Mouse (Mus musculus) lung, postnatal 0 days (tissue): ENCODE measurements around the gene Klhdc4.

Experiments
- CTCF ChIP-seq: IDR thresholded peaks from 2 replicates; pipeline ENCODE4 v1.5.1; 2016; ENCODE audit warnings: antibody characterized with exemption, mild to moderate bottlenecking
- EP300 ChIP-seq: IDR thresholded peaks from 2 replicates; pipeline ENCODE4 v1.6.1; 2016; ENCODE audit warnings: antibody characterized with exemption, mild to moderate bottlenecking, control low read depth

DNA sequence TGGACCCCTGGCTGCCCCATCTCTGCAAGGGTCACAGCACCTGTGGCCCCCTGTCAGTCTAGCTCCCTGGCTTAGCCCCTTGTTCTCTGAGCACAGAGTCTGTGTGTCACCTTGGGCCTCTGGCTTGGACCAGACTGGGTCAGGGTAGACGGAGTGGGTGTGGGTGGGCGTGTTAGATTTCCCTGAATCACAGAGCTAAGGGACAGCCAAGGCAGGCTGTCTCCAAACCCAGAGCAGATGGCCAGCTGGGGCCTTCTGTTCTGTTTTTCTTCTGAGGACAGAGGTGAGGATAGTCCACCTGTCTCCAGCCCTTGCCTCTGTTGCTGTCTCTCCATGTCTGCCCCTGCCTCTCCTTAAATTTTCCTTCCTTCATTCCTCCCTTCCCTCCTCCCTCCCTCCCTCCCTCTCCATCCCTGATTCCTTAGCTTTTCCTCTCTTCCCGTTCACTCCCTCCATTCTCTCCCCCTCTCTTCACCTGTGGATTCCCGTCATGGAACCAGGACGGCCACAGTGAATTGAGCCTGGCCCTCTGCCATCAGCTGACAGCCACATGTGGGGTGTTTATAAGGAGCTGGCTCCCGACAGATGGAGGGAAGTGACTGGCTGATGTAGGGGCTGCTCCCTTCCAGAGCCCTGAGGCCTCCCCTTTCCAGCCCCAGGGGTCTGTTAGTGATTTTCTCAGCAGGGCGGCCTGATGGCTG is 66.2 kb downstream of the Klhdc4 start:
- TF ChIP-seq CTCF (no peak), EP300 (no peak)
